Mouse (Mus musculus) layer of hippocampus, postnatal 36 days (tissue): ENCODE results near the gene Gm21977. TPM values are rescaled to one million over a fixed set of nuclear protein-coding genes. Genes with fewer than 3 reads are reported as not detected.
"Not testable (repeated sequence)": the region's sequence is repeated elsewhere in the genome, so short reads cannot be mapped to it uniquely, and the experiment has no call there.

ENCODE experiments used
- DNase-seq, 2 experiments: peaks; one replicate each; pipeline ENCODE4 v3.0.0; 2022
- total RNA-seq, 2 experiments: library from RNA; stranded (reverse); gene quantifications; 2 replicates each; pipeline ENCODE4 v1.2.3; 2021

The Gm21977 gene
- not detected for total RNA-seq

- not testable (repeated sequence) for DNase-seq
These were observed at the start of gene Gm21977 for GRCm38 (mm10) chr14:42853377-42853776. Gene Gm21977, minus strand, starts transcription at chr14:42853477.

Other genes with a start within 250 kb of the Gm21977 start
- gene Gm3633, start 211.6 kb downstream of the Gm21977 start, total RNA-seq = not detected
- gene Gm10378, start 197.5 kb downstream of the Gm21977 start, total RNA-seq = not detected
- gene Gm3015, start 84.7 kb downstream of the Gm21977 start, total RNA-seq = not detected
- not detected for gene Gm10377, start 55.5 kb downstream of the Gm21977 start, total RNA-seq
- gene Gm8082, start 140.1 kb upstream of the Gm21977 start, total RNA-seq = not detected
- gene Gm10376, start 162.2 kb upstream of the Gm21977 start, total RNA-seq = 1 to 10 TPM in 1 of 2 experiments, not detected in 1; 2.0 TPM
- gene Gm8094, start 223.2 kb upstream of the Gm21977 start, total RNA-seq = not detected
- gene Gm8104, start 247.1 kb upstream of the Gm21977 start, total RNA-seq = not detected